Mouse (Mus musculus): ENCODE results near the gene Znrd1. TPM values are rescaled to one million over a fixed set of nuclear protein-coding genes. Genes with fewer than 3 reads are reported as not detected.

Gene Znrd1
- 19.6 and 23.2 TPM in 2 replicates for polyA plus RNA-seq (2012; rRNA removed; ENCODE audit: low replicate concordance)

DNA sequence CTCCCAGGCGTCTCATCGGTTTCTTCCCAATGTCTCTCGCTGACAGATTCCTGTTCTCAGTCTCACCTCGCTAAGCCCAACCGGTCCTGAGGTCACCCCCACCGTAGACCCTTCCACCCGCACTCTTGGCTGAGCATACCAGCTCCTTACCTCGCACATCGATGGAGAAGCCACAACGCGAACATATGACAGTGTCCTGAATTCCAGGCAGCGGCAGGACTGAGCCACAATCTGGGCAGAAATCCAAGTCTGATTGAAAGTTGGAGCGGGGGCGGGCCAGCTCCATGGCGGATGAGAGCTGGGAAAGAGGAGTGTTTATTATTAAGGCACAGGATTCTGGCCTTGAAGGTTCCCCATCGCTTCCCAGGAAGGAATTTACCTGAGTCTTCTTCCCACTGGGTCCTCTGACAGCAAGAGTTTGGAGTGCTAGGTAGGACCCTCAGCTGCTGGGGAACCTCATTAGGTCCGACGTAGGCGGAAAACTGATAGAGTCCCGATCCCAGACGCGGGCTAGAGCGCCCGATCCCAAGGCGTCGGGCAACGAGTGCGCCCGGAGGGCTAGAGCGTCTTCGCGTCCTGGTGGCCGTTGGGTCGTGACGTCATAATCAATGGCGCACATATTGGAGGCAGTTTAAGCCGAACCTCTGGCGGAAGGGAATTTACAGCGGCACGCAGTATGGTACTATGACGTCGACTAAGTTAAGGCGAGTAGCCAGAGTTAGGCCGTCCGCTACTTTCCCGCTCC, at the start of gene Znrd1, which contains the start of gene Znrd1as:
Gene Znrd1, minus strand, starts transcription at position 561 of the 745 bp plus-strand sequence.
Gene Znrd1as, plus strand, starts transcription at position 594 of the 745 bp plus-strand sequence.

DNA sequence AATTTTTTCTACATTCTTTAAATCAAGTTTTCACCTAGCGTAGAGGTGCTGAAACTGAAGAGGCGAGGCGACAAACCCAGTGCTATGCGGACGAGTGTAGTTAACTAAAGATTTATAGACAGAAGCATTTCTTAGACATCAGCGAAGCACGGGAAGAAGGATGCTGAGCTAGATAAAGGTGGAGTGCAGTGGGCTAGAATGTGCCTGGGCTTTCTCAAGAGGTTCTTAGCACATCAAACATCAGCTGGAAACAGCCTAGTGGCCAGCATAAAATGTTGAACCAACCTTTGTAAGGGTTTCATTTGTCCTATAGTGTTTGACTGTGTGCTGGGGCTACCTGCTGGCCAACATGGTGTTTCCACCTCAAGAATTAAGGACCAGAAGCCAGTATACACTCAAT, 42.5 kb upstream of the Znrd1 start, which contains the start of gene Zfp57:
Gene Zfp57, plus strand, starts transcription at position 301 of the 400 bp plus-strand sequence.

DNA sequence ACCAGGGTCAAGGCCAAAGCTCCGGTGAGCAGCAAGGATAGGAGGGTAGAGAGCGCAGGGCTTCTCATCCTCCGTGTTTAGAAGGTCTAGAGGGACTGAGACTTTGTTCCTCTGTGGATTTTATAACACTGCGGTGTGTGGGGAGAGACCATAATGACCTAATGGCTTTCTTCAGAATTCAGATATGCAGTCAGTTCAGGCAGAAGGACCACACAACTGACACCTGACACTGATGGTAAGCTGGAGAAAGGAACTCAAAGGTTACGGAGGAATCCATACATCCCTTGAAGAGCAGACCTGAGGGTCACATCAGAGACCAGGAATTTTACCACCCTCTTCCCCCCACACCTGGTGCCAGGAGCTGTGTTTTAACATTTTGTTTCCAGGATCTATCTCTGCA, 31.1 kb upstream of the Znrd1 start, which contains the start of gene H2-M5:
Gene H2-M5, minus strand, starts transcription at position 101 of the 400 bp plus-strand sequence.

DNA sequence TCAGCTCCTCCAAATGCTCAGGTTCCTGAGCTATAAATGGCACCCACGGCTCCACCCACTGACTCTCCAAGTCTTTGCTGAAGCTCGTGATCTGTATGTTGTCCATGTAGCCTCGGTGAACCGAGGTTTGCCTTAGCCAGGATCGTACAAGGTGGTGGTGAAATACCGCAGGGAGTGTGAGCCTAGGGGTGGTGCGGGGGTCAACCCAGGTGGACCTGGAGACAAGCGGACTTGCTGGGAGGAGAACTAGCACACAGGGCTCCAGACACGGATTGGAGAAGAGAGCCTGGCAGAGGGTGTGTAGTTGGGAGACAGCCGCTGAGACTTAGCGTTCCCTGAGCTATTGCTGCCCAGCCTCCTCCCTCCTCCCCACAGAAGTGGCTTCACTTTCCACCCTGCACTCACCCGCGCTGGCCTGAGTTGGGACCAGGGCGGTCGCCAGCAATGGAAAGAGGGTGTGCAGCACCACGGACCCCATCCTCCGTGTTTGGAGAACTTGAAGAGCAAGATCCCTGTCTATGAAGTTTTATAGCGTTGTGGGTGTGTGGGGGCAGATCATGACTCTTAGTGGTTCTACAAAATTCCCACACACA, 23.0 kb upstream of the Znrd1 start, which contains the start of gene 2410137M14Rik:
Gene 2410137M14Rik, minus strand, starts transcription at position 17 of the 593 bp plus-strand sequence.

DNA sequence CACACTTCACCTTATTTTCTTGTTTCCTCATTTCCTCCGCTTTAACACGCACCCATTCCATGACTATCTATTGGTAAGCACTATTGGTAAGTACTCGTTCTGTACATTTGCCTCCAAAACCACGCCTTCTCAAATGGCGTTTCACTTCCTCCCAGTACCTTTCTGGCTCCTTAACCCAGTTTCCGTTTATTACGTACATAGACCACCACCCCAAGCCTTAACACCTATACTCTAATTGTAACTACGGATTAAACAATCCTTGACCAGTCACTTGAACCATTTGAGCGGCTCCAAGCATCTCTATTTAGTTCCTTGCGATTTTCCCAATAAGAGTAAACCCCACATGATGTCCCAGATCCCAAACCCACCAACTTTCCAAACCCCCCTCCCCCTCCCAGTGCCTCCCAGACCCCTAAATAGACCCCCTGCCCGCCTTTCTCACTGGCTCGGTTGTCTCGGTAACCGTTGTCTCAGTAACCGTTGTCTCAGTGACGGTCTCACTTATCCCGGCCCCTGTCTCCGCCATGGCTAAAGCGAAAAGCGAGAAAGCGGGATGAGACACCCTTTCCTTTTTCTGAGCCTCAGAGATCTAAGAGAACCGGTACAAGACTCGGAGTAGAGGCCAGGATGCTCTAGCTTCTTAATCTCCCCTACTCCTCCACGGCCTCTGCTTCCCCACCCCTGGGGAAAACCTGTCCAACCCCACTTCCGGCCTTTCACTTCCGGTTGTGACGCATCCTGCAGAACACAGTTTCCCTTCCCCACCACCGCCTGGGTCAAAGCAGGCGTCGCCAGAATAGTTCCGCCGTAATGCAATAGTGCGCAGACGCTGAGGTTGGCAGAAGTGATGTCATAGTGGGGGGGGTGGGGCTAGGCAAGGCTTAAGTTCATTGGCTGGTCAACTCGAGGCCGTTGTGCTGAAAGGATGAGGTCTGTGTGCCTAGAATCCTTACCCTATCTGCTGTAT, 7.1 kb downstream of the Znrd1 start, which contains the start of gene Ppp1r11:
Gene Ppp1r11, minus strand, starts transcription at position 761 of the 967 bp plus-strand sequence.

DNA sequence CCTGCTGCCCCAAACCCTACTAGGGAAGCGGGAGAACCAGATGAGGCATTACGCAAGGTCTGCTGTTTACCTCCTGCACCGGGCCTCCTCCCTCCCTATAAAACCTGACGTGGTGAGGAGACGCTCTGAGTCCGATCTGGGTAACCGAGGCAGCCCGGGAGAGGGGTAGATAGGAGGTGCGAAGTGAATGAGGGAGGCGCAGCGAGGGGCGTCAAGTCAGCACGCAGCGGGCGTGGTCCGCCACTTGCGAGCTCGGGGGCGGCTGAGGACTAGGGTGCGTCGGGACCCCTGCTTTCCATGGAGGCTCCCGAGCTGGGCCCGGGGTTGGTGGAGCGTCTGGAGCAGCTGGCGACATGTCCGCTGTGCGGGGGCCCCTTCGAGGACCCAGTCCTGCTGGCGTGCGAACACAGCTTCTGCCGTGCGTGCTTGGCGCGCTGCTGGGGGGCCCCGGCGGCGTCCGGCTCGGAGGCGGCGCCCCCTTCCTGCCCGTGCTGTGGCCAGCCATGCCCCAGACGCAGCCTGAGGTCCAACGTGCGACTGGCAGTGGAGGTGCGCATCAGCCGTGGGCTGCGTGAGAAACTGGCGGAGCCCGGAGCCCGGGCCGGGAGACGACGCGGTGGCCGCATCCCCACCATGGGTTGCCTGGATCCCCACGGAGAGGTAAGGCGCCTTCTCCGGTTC, 15.4 kb downstream of the Znrd1 start, which contains the start of gene Rnf39:
Gene Rnf39, plus strand, starts transcription at position 128 of the 681 bp plus-strand sequence.

Other genes starting within 250 kb of the Znrd1 start
- not detected in 2 replicates for gene H2-M10.5, start 185.6 kb downstream of the Znrd1 start, polyA plus RNA-seq (2012; rRNA removed; ENCODE audit: low replicate concordance)
- not detected in 2 replicates for gene H2-M10.6, start 146.4 kb downstream of the Znrd1 start, polyA plus RNA-seq (2012; rRNA removed; ENCODE audit: low replicate concordance)
- 40.7 and 59.8 TPM in 2 replicates for gene Trim26, start 121.4 kb downstream of the Znrd1 start, polyA plus RNA-seq (2012; rRNA removed; ENCODE audit: low replicate concordance)
- not detected in 2 replicates for gene Trim15, start 91.3 kb downstream of the Znrd1 start, polyA plus RNA-seq (2012; rRNA removed; ENCODE audit: low replicate concordance)
- not detected in 2 replicates for gene Trim10, start 89.0 kb downstream of the Znrd1 start, polyA plus RNA-seq (2012; rRNA removed; ENCODE audit: low replicate concordance)
- 0.07 TPM in 1 of 2 replicates, not detected in the other for gene Trim40, start 68.4 kb downstream of the Znrd1 start, polyA plus RNA-seq (2012; rRNA removed; ENCODE audit: low replicate concordance)
- gene Trim31, start 60.4 kb downstream of the Znrd1 start, polyA plus RNA-seq (2012; rRNA removed; ENCODE audit: low replicate concordance), result not detected in 2 replicates
- 5.6 and 7.9 TPM in 2 replicates for gene Rnf39, start 15.6 kb downstream of the Znrd1 start, polyA plus RNA-seq (2012; rRNA removed; ENCODE audit: low replicate concordance)
- gene Ppp1r11, start 6.8 kb downstream of the Znrd1 start, polyA plus RNA-seq (2012; rRNA removed; ENCODE audit: low replicate concordance), result 36.0 and 37.2 TPM in 2 replicates
- 0.75 and 3.1 TPM in 2 replicates for gene Znrd1as, start within 50 bp of the Znrd1 start, polyA plus RNA-seq (2012; rRNA removed; ENCODE audit: low replicate concordance)
- not detected in 2 replicates for gene 2410137M14Rik, start 22.7 kb upstream of the Znrd1 start, polyA plus RNA-seq (2012; rRNA removed; ENCODE audit: low replicate concordance)
- gene H2-M5, start 31.0 kb upstream of the Znrd1 start, polyA plus RNA-seq (2012; rRNA removed; ENCODE audit: low replicate concordance), result 0.14 and 0.27 TPM in 2 replicates
- gene Zfp57, start 42.6 kb upstream of the Znrd1 start, polyA plus RNA-seq (2012; rRNA removed; ENCODE audit: low replicate concordance), result 1.8 and 3.7 TPM in 2 replicates
- gene Mog, start 64.8 kb upstream of the Znrd1 start, polyA plus RNA-seq (2012; rRNA removed; ENCODE audit: low replicate concordance), result 0.06 TPM in 1 of 2 replicates, not detected in the other
- gene Gabbr1, start 87.4 kb upstream of the Znrd1 start, polyA plus RNA-seq (2012; rRNA removed; ENCODE audit: low replicate concordance), result 29.6 and 40.7 TPM in 2 replicates
- gene Olfr90, start 129.9 kb upstream of the Znrd1 start, polyA plus RNA-seq (2012; rRNA removed; ENCODE audit: low replicate concordance), result not detected in 2 replicates
- gene Olfr91, start 139.7 kb upstream of the Znrd1 start, polyA plus RNA-seq (2012; rRNA removed; ENCODE audit: low replicate concordance), result not detected in 2 replicates
- gene Olfr92, start 161.5 kb upstream of the Znrd1 start, polyA plus RNA-seq (2012; rRNA removed; ENCODE audit: low replicate concordance), result not detected in 2 replicates
- gene Olfr93, start 202.9 kb upstream of the Znrd1 start, polyA plus RNA-seq (2012; rRNA removed; ENCODE audit: low replicate concordance), result not detected in 2 replicates
- 4.3 and 5.8 TPM in 2 replicates for gene Ubd, start 235.3 kb upstream of the Znrd1 start, polyA plus RNA-seq (2012; rRNA removed; ENCODE audit: low replicate concordance)
- gene Olfr94, start 242.4 kb upstream of the Znrd1 start, polyA plus RNA-seq (2012; rRNA removed; ENCODE audit: low replicate concordance), result not detected in 2 replicates

Data from mammary gland, adult 2 months (tissue).